Mouse (Mus musculus) gastrocnemius, postnatal 14 days (tissue): ENCODE measurements around the gene Slc6a8. TPM values are rescaled to one million over a fixed set of nuclear protein-coding genes. Genes with fewer than 3 reads are reported as not detected.

Source experiments
- DNase-seq: peaks from one replicate; pipeline ENCODE4 v3.0.0; 2021; ENCODE audit warnings: mixed read lengths
- intact Hi-C: fragments of 180-260 bp; cut with DNase I; formaldehyde crosslinking; loops from one replicate; pipeline ENCODE4 v1.15.1; 2025; ENCODE audit warnings: low total_unique reads
- long read RNA-seq, 2 experiments: library from polyadenylated mRNA; stranded (forward); transcript quantifications; one replicate each; pipeline ENCODE4 v2.0.0; 2021
- total RNA-seq, 2 experiments: library from RNA; stranded (reverse); gene quantifications; 2 replicates each; pipeline ENCODE4 v1.2.3; 2021

Gene Slc6a8
- 10 to 100 TPM; 55.5 to 58.5 TPM for total RNA-seq
- long read RNA-seq, experiment 1, transcript Slc6a8-203 (13 exons, 3,314 nt), result major isoform, 10 of 17 reads
- long read RNA-seq, experiment 1, partial matches to known transcripts, result 3 of 17 reads
- long read RNA-seq, experiment 1, other reads (novel, unspliced or antisense), result 3 of 17 reads
- long read RNA-seq, experiment 2, transcript Slc6a8-203 (13 exons, 3,314 nt), result major isoform, 7 of 15 reads
- long read RNA-seq, experiment 2, partial matches to known transcripts, result 3 of 15 reads
- long read RNA-seq, experiment 2, other reads (novel, unspliced or antisense), result 5 of 15 reads

DNA sequence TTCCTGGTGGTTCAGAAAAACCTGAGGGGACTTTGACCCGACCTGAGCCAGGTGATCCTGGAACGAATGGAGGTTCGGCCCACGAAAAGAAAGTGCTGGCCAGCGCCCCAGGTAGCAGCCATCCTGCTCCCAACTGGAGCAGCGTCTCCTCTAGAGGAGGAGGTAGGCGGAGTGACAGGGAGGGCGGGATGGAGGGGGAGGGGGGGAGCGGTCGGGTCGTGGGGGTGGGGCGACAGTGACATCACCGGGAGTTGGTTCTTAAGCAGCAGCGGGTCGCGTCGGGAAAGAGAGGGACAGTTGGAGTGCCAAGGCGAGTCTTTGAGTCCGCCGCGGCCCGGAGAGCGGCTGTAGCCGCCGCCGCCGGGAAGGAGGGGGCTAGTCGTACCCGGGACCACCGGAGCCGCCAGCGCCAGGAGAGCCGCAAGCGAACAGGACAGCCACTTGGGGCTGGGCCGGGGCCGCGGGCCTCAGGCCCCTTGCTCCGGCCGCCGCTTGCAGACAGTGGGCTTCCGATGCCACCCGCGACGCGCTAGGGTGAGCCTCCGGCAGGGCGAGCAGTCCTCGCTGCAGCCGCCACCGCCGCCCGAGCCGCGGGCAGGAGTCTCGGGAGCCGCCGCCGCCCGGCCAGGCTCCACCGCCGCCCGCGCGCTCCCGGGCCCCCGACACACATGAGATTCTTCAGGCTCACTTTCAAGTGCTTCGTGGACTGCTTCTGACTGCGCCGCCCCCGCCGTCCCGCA, at the start of gene Slc6a8:
TSS of gene Slc6a8 (plus strand) at position 272 of the 740 bp plus-strand sequence.
- intact Hi-C loops, result no loop called here
- peak; percentile 78 for DNase-seq

DNA sequence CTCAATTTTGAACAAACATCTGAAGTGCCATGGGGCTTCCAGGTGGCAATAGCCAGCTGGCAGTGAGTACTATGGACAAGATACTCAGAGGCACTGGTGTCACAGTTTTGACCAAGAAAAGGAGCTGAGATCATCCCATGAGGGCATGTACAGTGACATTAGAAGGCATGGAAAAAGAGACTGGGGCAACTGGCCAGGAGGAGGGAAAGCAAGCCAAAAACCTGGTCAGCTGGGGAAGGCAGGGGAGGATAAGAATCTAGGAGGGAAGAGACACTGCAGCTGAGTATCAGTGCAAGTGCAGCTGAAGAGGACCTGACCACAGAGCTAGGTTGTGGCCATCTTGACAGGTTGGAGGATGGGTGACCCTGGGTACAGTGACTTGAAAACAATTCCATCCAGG, 46.0 kb upstream of the Slc6a8 start:
- no peak for DNase-seq
- intact Hi-C loops, result no loop called here

DNA sequence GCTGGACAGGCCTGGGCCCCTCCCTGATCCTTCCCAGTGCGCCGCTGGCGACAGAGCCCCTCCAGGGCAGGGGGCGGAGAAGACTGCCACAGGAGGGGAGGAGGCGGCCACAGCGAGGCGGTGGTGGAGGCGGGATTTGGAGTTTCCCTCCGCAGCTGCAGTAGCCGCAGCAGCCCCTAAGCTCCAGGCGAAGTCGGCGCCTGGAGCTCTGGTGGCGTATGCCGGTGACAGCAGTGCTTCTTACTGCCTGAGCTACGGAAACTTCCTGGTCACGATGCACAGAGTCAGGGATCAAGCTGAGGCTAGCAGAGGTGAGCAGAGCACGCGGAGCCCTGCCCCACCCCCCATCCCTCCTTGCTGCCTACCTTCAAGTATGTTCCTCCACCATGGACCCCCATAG, 37.5 kb upstream of the Slc6a8 start:
- intact Hi-C loops, result no loop called here
- DNase-seq, result no peak

DNA sequence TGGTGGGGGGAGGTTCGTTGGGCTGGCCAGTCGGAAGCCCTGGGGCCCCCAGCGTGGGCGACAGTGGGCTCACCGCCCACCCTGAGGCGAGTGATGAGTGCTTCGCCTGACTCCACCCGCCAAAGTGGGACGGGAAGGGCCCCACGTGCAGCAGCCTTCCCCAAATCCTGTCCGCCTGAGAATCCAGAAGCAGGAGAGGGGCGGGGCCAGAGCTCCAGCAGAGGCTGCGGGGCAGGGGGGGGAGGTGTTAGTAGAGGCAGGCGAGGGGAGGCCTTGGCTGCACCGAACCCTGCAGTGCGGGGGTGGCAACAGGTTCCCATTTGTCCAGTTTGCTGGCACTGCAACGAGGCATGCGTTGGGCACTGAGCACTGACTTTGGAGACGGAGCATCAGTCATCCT, 35.5 kb upstream of the Slc6a8 start:
- intact Hi-C loops, result no loop called here
- no peak for DNase-seq

DNA sequence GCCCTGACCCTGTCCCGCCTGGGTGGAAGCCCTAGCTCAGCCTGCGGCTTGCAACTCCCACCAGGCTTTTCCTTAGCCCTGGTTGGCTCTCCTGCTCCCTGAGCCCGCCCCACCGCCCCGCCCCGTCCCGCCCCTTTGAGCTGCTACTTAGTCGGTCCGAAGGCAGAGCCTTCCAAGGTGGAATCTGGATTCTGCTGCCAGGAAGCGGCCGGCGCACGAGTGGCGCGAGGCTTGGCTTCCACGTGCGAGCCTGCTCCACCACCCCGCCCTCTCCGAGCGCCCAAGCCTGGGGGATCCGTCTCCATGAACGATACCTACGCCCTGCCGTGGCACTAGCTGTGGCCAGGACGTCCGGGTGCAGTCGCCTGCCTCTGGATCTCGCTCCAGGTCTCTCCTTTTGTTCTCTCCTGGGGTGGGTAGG, 33.7 kb upstream of the Slc6a8 start, which contains the start of gene Dusp9:
TSS of gene Dusp9 (plus strand) at position 165 of the 421 bp plus-strand sequence.
- intact Hi-C loops, result no loop called here
- no peak for DNase-seq

DNA sequence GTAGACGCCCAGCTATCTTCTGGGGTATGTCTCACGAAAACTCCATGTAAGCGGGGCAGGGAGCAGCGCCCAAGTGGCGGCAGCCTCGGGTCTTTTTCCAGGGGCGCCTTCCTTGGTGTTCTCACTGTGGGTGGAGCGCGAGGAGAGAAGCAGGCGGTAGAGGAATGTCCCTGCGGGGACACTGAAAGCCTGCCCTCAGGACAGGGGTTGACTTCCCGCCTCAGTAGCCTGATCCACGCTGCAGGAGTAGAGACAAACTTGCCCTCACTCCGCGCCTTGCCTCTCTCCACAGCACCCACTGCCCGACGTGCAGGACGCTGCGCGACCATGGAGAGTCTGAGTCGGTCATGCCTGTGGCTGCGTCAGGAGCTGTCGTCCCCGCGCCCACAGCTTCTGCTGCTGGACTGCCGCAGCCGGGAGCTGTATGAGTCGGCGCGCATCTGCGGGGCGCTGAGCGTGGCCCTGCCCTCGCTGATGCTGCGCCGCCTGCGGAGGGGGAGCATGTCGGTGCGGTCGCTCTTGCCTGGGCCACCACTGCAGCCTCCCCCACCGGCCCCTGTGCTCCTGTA, 33.0 kb upstream of the Slc6a8 start:
- intact Hi-C loops, result no loop called here
- no peak for DNase-seq

DNA sequence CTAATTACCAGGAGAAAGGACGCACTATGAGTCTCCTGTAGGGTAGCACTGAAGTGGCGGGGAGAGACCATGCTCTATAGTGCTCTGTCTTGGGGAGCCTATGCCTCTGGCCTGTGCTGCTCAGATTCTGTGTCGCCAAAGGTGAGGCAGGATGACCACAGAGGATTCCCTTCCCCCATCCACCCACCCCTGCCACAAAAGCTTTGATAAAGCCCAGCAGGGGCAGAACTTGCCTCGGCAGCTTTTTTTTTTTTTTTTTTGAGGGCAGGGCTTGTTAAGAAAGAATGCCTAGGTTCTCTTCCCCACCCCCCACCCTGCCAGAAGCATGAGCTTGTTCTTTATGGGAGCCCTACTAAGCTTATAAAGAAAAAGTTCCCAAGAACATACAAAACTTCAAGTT, 27.8 kb upstream of the Slc6a8 start:
- intact Hi-C loops, result no loop called here

DNA sequence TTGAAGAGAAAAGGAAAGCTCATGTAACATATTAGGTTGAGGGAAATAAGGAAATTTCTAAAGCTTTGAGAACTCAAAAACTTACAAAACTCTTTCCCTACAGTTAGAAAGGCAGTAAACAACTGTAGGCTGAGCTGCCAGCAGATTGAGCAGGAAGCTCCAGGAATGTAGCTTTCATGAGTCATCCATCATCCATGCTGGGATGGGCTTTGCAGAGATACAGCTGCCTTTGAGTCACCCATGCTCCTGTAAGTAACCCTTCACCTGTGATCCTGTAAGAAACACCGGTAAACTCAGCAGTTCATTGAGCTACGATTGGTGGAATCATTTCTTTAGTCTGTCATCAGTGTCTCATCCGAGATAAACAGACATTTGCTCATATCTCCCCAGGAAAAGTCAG, 22.1 kb upstream of the Slc6a8 start:
- intact Hi-C loops, result no loop called here
- DNase-seq, result no peak

More for the DNA sequence above, 27.8 kb upstream of the Slc6a8 start:
- DNase-seq, result no peak

DNA sequence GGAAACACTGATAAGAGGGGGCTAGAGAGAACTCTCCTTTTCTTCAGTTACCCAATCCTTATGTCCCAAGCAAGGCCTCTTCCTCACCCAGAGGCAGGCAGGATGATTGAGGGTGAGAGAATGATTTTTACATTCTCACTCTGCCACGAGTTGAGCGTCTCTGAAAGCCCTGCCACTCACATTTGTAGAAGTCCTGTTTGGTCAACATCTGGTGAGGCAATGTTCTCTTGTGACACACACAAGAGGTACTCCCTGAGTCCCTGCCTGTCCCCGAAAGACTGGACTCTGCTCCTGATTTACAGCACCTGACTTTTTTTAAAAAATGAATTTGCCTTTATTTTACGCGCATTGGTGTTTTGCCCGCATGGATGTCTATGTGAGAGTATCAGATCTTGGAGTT, 19.6 kb upstream of the Slc6a8 start:
- no peak for DNase-seq
- intact Hi-C loops, result no loop called here

DNA sequence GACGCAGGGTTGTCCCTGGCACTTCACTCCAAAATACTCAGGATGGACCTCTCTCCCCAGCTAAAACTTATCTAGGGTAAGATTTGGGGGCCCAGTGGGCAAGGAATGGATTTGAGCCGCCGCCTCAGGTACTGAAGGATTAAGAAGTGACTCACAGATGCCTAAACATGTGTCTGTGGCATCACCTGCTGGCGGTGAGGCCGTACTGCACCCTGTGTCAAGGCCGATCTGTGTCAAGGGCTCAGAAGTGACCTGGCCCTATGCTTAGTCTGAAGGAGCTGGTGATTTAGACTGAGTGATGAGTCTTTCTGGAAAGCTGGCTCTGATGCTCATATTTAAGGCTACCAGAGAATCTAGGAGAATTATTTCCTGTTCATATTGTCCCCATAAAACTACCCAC, 18.8 kb upstream of the Slc6a8 start:
- intact Hi-C loops, result no loop called here
- peak; percentile 37 for DNase-seq

DNA sequence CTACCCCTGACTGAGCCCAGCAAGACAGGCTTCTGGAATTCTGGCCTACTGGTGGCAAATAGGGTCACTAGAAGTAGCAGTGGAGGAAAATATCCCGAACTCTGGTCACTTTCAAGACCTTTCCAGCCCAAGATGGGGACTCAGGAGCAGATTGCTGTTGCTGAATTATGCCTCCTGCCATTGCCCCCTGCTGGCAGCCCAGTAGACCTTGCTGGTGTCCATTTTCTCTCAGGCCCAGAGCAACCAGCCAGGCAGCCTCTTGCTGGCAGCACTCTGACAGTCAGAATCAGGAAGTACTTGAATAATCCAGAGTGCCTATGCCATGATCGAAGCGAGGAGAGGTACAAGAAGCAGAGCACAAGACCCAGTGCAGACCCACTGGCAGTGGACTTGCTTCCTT, 17.4 kb upstream of the Slc6a8 start:
- no peak for DNase-seq
- intact Hi-C loops, result loop anchor here (5.0 kb wide), 1 partner anchor 83 kb away; no protein-coding TSS in a partner anchor

DNA sequence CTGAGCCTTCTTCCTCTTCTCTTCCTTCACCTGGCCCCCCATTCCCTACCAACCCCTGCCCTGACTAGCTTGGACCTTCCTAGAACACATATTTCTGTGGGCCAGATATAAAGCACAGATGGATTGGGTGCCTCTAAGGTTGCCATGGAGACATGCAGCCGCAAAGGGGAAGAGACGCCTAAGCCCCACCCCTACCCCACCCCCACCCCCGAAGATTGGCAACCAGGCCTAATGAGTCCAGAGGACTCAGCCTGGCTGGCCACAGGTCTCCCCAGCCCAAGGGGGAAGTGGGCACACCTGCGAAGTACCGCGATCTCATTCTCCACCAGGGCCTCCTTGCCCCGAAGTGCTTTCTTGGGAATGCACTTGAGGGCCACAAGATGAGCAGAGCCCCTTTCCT, 14.6 kb upstream of the Slc6a8 start:
- intact Hi-C loops, result loop anchor here (5.0 kb wide), 1 partner anchor 86 kb away; no protein-coding TSS in a partner anchor
- no peak for DNase-seq

DNA sequence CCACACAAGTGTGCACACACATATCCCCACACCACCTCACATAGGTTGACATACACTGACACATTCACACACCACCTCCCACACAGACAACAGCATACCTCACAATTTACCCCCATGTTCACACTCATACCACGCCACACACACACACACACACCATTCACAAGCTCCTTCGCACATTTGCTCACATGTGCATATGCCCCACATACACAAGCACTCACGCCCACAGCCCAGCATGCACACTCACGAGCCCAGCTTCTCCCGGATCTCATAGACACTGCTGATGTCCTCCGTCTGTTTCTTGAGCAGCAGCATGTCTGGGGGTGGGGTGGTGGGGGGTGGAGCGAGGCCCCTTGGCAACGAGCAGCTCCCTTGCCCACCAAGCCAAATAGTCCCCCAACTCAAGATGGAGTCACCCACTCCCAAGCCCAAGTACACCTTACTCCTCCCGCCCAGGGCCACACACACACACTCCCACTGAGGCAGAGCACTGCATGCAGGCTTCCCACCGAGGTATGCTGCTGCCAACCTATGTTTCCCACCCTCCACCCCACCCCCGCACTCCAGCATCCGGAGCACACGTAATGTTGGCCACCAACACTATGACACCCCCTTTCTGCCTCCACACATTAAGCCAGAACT, 13.9 kb upstream of the Slc6a8 start:
- no peak for DNase-seq
- intact Hi-C loops, result loop anchor here (5.0 kb wide), 1 partner anchor 87 kb away; no protein-coding TSS in a partner anchor

DNA sequence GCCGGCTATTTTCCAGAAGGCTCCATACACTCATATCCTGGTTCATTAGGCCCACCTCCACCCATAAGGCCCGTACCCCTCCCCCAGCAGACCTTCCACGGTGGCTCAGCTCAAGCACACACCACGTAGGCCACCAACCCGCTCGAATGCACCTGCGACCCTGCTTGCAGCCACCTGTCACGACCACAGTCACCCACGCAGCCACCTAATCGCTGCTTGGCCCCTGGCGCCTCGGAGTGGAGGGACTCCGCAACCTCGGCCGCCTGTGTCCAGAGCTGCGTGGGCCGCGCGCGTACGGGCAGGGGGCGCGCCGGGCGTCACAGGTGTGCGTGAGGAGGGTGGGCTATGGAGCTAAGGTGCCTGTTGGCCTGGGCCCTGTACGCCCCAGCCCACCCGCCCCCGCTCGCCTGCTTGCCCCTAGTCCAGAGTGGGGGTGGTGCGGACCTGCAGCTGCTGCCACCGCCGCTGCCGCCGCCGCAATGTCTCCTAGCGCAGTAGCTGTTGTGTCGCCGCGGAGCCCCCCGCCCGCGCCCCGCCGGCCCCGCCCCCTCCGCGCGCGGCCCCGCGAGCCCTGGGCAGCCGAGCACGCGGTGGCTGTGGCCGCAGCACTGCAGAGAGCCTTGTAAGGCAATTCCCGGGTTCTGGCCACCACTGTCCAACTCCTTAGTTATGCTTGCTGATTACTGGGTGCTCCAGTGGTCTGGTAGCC, 13.2 kb upstream of the Slc6a8 start, which contains the start of gene Pnck:
TSS of gene Pnck (minus strand) at position 543 of the 709 bp plus-strand sequence.
- no peak for DNase-seq
- intact Hi-C loops, result loop anchor here (5.0 kb wide), 1 partner anchor 87 kb away; no protein-coding TSS in a partner anchor

DNA sequence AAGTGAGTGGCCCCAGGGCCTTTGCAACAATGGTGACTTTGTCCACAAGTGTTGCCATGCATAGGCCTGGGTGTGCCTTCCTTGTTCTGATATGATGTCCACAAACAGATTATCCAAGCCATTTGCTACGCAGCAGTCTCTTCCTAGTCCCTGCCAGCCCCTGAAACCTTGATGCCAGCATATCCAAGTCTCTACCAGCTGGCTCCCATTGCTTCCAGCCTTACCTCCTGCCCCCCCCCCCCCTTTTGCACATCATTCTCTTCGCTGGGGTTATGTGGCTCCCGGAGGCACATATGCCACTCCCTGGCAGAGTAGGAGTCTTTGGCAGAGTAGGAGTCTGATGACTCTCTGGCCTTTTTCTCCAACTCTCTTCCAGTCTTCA, 12.7 kb upstream of the Slc6a8 start:
- intact Hi-C loops, result no loop called here

DNA sequence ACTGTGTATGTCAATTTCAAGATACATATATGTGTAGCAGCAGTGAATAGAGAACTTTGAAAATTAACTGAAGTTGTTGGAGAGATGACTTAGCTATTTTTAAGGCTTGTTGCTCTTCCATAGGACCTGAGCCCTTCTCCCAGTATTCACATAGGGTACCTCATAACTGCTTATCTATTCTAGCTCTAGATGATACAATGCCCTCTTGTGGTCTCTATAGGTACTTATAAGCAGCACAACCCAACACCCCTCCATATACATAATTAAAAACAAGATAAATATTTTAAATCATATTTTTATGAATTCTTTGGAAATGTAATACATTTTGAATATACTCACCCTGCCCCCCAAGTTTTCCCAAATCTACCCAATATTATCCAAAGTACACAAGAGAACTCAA, 9.8 kb upstream of the Slc6a8 start:
- intact Hi-C loops, result no loop called here
- no peak for DNase-seq

More for the DNA sequence above, 12.7 kb upstream of the Slc6a8 start:
- DNase-seq, result no peak

DNA sequence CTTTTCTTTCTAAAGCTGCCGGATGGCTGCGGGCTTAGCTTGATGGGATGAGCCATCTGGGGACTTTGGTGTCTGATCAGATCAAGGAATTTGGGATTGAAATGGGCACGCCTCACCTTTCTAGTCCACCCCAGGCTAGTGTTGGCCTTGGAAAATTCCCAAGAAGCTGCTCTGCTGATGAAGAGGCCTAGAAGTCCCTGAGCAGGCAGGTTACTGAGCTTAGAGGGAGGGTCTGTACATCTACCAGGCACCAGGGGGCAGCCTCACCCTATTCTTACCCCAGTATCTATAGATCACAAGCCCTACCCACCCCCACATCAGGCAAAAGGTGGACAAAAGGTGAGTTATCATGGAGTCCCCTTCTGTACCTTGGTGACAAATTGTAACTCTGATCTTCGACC, 919 bp upstream of the Slc6a8 start:
- no peak for DNase-seq
- intact Hi-C loops, result no loop called here

DNA sequence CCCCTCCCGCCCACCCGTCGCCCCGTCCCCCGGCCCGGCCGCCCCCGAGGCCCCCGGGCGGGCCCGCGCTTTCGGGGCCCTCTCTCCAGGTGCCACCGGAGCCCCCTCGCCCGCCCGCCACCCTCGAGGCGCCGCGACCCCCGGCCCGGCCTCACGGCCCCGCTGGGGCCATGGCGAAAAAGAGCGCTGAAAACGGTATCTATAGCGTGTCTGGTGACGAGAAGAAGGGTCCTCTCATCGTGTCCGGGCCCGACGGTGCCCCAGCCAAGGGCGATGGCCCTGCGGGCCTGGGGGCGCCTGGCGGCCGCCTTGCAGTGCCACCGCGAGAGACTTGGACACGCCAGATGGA, 643 bp downstream of the Slc6a8 start:
- no peak for DNase-seq
- intact Hi-C loops, result no loop called here

DNA sequence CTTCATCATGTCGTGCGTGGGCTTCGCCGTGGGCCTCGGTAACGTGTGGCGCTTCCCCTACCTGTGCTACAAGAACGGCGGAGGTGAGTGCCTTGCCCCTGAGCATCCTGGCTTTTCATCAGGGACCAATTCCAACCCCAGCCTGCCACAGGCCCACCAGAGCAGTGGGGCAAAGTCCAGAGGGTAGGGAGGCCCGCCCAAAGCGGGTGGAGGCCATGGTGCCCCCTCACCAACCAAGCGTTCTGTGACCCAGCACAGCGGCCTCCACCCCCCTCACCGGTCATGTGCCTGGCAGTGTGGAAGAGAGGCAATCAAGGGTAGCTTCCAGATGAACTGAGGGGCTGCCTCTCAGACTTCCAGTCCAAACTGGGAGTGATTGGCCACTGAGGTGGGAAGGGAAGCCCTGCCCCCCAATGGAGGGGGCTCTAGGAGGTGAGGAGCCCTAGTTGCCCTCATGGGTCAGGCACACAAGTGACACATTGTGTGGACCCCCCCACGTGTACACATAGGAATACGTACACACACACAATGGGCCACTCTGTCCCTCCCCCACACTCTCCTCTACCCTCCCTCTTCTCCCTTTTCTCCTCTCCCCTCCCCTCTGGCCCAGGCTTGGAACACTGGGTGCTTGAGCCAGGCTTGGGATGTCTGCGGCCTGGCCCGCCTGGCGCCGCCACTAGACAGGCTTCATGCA, 1.2 kb downstream of the Slc6a8 start:
- intact Hi-C loops, result no loop called here
- peak; percentile 29 for DNase-seq
